Comparison of ENCODE assay signal across 22 mouse cellular contexts in the genomic region with DNA sequence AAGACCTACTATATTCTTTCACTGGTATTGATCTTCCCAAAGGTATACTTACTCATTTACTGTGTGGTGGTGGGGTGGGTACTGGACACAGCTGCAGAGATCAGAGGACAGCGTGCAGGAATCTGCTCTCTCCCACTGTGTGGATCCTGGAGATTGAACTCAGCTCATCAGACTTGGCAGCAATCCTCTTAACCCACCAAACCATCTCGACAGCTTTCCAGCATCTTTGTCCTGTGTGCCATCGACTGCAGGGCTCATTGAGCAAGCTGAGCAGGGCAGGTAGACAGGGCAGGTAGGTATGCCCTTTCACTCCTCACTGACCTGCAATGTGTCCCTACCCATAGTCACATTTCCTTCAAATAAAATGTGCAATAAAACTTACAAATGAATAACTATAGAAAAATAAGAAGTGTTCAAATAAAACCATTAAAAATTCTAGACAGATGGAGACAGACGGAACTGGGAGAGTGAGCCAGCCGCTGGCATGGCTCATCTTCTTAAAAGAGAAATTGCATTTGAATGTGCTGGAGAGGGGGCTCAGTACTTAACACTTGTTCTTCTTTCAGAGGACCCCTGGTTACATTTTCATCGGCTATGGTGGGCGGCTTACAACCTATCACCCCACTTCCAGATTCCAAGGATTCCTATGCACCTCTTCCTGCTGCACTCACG. TPM values are rescaled to one million over a fixed set of nuclear protein-coding genes. Genes with fewer than 3 reads are reported as not detected.
A peak's percentile ranks its signal among the peaks of the same experiment; 100 is the strongest.
DNase-seq lines count a peak whose midpoint lies in the region; ATAC-seq and TF ChIP-seq lines count a peak whose summit lies in the region.
"Had no signal": no experiment of that assay in that cellular context is flagged by ENCODE, and none has a peak within 500 bp of the region (broad histone marks: within the 10 kb centered on the region; RNA-seq: fewer than 3 reads in every experiment).

No protein-coding gene starts in this region.

- no peak overlapping the region for H3K4me3 ChIP-seq in forebrain, postnatal 0 days (ENCODE audit: low read depth, low read length)
- no peak overlapping the region for H3K4me3 ChIP-seq in forebrain, embryonic 11.5 days (ENCODE audit: low read depth, low read length)
- H3K4me3 ChIP-seq: embryonic facial prominence, embryonic 10.5 days; heart, embryonic 13.5 days; hindbrain, embryonic 15.5 days had no signal

- no peak for ATAC-seq in forebrain, postnatal 0 days
- no peak for ATAC-seq in forebrain, embryonic 11.5 days (replicated peaks; ENCODE audit: low FRiP score)
- ATAC-seq: CD4-positive, CD25-positive, alpha-beta regulatory T cell, adult 4 months; intestine, embryonic 16.5 days had no signal

- H3K27ac ChIP-seq in forebrain, postnatal 0 days (ENCODE audit: low read depth, low read length), result 0 out of 2 replicates have a peak overlapping the region, but pooled peaks have one; percentile 9
- H3K27ac ChIP-seq in forebrain, embryonic 11.5 days (ENCODE audit: low read depth, low read length), result no peak overlapping the region
- H3K27ac ChIP-seq: embryonic facial prominence, embryonic 10.5 days; heart, embryonic 13.5 days; hindbrain, embryonic 15.5 days had no signal

- 0 out of 2 replicates have a peak, but pooled peaks cover 3% of the 10 kb centered on the region for H3K9me3 ChIP-seq in forebrain, postnatal 0 days (ENCODE audit: low read length)
- H3K9me3 ChIP-seq in forebrain, embryonic 11.5 days (ENCODE audit: control insufficient read depth, low read length), result no peaks in the 10 kb centered on the region
- H3K9me3 ChIP-seq: hindbrain, embryonic 15.5 days had no signal

- 59% methylated on average over 8 of the region's 8 CpGs for WGBS in forebrain, postnatal 0 days
- 83% methylated on average over 8 of the region's 8 CpGs for WGBS in forebrain, embryonic 11.5 days

- no peak for TF ChIP-seq CTCF in forebrain, postnatal 0 days (IDR thresholded peaks at IDR 0.05; ENCODE audit: low read depth)

- no peak overlapping the region for H3K4me2 ChIP-seq in forebrain, postnatal 0 days (ENCODE audit: low read depth)
- H3K4me2 ChIP-seq in forebrain, embryonic 11.5 days (ENCODE audit: low read depth, low read length, severe bottlenecking), result no peak overlapping the region
- H3K4me2 ChIP-seq: heart, embryonic 13.5 days; hindbrain, embryonic 15.5 days had no signal

- peak; percentile 51 to 55 for DNase-seq in cerebellum, postnatal 10 days
- DNase-seq in cerebellum, adult 8-10 months, result no peak
- peak; percentile 70 for DNase-seq in forebrain, postnatal 0 days
- no peak for DNase-seq in forebrain, embryonic 11.5 days (ENCODE audit: low spot score)
- DNase-seq in layer of hippocampus, adult 9-11 months, result peak; percentile 13
- no peak for DNase-seq in layer of hippocampus, postnatal 14 days (ENCODE audit: low spot score in 2 of 2)
- DNase-seq in urinary bladder, postnatal 36 days (ENCODE audit: low spot score in 2 of 2), result no peak
- DNase-seq: adrenal gland, adult 8-10 months; adrenal gland, postnatal 36 days; B cell, adult 2 months; cerebellum, adult 11-12 months; cerebellum, adult 9-11 months; gastrocnemius, postnatal 14 days; heart, postnatal 36 days had no signal

- H3K36me3 ChIP-seq in forebrain, postnatal 0 days (ENCODE audit: insufficient read depth), result no peaks in the 10 kb centered on the region
- H3K36me3 ChIP-seq in forebrain, embryonic 11.5 days (ENCODE audit: control insufficient read depth, insufficient read depth, low read length), result no peaks in the 10 kb centered on the region
- H3K36me3 ChIP-seq: embryonic facial prominence, embryonic 10.5 days; G1E; heart, embryonic 13.5 days; hindbrain, embryonic 15.5 days had no signal

- H3K9ac ChIP-seq in forebrain, postnatal 0 days, result no peak overlapping the region
- no peak overlapping the region for H3K9ac ChIP-seq in forebrain, embryonic 11.5 days (ENCODE audit: low read length)
- H3K9ac ChIP-seq: heart, embryonic 13.5 days; hindbrain, embryonic 15.5 days had no signal

- no peaks in the 10 kb centered on the region for H3K27me3 ChIP-seq in forebrain, postnatal 0 days (ENCODE audit: insufficient read depth, low read length)
- H3K27me3 ChIP-seq in forebrain, embryonic 11.5 days (ENCODE audit: control insufficient read depth, insufficient read depth, low read length), result peaks cover 5% of the 10 kb centered on the region

- H3K4me1 ChIP-seq in forebrain, postnatal 0 days (ENCODE audit: insufficient read depth), result no peaks in the 10 kb centered on the region
- no peaks in the 10 kb centered on the region for H3K4me1 ChIP-seq in forebrain, embryonic 11.5 days (replicated peaks; ENCODE audit: control insufficient read depth, insufficient read depth, low read length)
- H3K4me1 ChIP-seq: heart, embryonic 13.5 days; hindbrain, embryonic 15.5 days had no signal

RNA-seq across cellular contexts. Expression of gene Adamts18, which starts 6.2 kb away (rescaled TPM):
- total RNA-seq in forebrain, postnatal 0 days (2014; rRNA removed), result 8.9 and 9.2 TPM in 2 replicates
- 3.6 and 4.7 TPM in 2 replicates for polyA plus RNA-seq in forebrain, postnatal 0 days (2015; fragmentation: Nextera tagmentation; extraction: Ambion mirVana)
- 4.8 TPM in 2 replicates for polyA plus RNA-seq in forebrain, embryonic 11.5 days (2014; fragmentation: Nextera tagmentation; extraction: Ambion mirVana)
- total RNA-seq in layer of hippocampus, postnatal 14 days (2021), result 1 to 10 TPM; 5.9 to 7.1 TPM
- total RNA-seq: adrenal gland, postnatal 36 days; gastrocnemius, adult 18-20 months; heart, adult 8-10 months; heart, postnatal 36 days had no signal
- polyA plus RNA-seq: CD4-positive, CD25-positive, alpha-beta regulatory T cell, adult 4 months; G1E had no signal

Comparison
In these comparisons a context has a peak if more than half of its experiments do, and no peak if none do; other contexts are left out.
1. DNase-seq: peak in cerebellum, postnatal 10 days (2 of 2), forebrain, postnatal 0 days (single experiment) and layer of hippocampus, adult 9-11 months (single experiment); none in cerebellum, adult 8-10 months (single experiment), forebrain, embryonic 11.5 days (single experiment), layer of hippocampus, postnatal 14 days (0 of 2) and urinary bladder, postnatal 36 days (0 of 2).